Mouse (Mus musculus): ENCODE measurements around the gene Furin.

The Furin gene

DNA sequence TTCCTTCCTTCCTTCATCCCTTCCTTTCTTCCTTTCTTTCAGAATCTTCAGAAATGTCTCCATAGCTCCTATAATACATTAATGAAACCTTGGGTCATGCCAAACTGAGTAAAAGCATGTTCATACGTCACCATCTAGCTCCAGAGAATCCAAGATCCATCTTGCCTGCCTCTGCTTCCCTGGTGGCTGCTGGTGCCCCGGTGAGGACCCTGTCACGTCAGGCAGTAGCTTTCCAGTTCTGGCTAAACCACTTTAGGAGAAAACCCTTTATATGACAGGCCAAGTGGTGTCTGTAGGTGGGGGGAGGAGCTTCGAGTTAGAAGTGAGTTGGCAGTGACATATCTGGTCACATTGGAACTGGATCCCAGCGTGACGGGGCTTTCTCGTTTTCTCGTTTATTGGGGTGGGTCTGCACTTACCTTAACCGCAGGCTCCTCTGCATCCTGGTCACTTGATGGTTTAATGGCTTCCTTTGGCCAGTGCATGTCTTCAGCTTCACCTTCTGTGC is at the start of gene Furin:
Furin (minus strand) TSS at position 249 of the 508 bp plus-strand sequence.
- no peak for DNase-seq (ENCODE audit: low spot score in 2 of 2)

DNA sequence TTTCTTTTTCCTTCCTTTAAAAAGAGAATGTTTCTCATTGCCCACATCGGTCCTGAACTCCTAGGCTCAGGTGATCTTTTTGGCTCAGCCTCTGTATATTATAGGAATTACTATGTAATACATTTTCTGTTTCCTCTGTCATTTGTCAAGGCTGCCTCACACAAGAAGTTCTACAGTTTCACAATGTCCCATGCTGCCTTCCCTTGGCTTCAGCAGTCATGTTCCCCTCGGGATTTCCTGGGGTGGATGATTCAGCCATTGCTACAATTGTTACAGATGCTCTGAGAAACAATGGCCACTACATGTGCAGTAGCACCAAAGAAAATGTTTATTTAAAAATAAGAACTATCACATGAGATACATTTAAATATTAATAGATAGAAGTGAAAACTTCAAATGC is 49.5 kb upstream of the Furin start:
- no peak for DNase-seq (ENCODE audit: low spot score in 2 of 2)

DNA sequence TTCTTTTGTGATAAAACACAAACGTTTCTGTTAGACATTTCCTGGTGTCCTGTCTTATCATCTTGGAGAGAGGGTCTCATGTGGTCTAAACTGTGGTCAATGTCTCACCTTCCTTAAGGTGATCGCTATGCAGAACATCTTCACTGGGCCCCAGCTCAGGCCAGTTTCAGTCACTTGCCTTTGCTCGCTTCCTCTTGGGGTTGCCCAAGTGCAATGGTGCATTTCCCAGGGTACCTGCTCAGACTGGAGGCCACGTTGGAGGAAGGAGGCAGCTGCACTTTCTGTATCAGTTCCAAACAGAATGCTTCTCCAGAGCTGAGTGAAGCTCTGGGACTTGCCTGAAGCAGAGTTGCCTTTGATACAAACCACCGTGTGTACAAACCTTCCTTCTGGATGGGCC is 48.8 kb upstream of the Furin start:
- no peak for DNase-seq (ENCODE audit: low spot score in 2 of 2)

DNA sequence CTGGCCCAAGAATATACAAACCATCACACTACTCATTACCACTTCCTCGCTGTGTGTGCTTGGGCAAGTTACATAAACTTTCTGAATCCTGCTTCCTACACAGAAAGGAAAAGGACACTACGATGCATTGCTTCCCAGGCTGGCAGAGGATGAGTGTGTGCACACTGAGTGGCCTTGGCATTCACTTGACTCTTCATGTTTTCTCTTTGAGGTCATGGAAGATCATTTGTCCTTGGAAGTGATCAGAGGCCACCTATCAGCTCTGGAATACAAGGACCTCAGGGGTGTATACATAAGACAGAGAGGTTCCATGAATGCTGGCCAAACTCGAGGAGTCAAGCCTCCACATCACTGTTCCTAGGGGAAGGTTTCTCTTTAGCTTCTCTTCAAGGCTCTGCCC is 47.9 kb upstream of the Furin start:
- no peak for DNase-seq (ENCODE audit: low spot score in 2 of 2)

DNA sequence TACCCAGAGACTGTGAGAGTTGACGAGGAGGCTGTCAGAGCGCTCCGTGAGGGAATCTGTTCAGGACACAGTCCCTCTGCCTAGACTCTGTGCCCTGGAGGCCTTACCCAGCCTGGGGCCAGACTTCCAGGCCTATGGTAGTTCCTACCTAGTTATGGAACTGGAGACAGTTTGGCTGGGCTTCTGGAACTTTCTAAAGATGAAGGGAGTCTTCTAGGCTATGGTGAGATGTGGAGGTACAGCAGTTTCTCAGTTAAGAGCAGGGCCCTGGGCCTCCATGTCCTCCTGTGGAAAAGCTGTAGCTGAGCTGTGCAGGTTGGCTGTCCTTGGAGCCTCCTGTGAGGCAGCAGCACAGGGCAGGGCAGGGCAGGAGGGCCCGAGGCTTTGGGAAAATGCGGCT is 47.0 kb upstream of the Furin start:
- no peak for DNase-seq (ENCODE audit: low spot score in 2 of 2)

DNA sequence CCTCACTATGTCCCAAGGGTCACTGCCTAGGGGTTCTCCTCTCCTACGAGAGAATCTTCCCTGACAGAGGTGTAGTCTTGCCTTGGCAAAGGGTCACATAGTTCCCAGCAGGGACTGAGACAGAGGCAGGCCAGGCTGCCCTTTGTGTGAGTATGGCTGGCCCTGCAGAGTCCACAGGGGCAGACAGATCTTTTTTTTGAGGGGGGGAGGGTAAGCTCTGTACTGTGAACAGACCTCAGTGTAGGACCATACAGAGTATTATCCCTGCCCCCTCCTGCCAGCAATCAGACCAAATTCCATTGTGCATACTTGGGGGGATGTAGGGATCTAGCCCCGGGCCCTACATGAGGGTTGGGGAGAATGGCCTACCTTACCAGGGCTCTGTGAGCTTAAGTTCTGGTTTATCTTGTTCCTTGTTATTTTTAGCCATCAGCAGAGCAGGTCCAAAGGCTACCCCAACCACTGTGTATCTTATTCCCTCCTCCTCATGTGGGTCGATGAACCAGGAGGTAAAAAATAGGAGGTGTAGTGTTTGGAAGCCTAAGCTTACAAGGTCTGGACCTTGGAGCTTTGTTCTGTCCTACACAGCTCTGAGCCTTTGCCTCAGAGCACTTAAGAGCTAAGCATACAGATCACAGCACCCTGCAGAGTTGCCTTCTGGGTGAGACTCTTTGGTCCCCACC is 46.5 kb upstream of the Furin start:
- no peak for DNase-seq (ENCODE audit: low spot score in 2 of 2)

DNA sequence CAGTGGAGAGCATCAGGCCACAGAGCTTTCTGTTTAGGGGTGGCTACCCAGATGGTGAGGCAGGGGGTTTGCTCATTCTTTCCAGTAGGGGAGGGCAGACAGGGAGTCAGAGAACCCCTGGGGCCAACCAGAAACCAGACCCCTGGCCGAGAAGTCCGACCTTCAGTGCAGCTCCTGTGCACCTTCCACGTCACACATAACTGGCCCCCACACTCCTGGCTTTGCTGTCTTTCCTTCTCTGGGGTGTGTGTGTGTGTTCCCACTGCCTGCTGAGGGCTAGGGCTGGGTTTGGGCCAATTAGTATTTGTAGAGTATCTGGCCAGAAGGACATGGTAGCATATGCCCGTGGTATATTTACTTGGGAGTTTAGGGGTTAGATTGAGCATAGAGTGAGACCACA is 45.1 kb upstream of the Furin start:
- DNase-seq (ENCODE audit: low spot score in 2 of 2): no peak

DNA sequence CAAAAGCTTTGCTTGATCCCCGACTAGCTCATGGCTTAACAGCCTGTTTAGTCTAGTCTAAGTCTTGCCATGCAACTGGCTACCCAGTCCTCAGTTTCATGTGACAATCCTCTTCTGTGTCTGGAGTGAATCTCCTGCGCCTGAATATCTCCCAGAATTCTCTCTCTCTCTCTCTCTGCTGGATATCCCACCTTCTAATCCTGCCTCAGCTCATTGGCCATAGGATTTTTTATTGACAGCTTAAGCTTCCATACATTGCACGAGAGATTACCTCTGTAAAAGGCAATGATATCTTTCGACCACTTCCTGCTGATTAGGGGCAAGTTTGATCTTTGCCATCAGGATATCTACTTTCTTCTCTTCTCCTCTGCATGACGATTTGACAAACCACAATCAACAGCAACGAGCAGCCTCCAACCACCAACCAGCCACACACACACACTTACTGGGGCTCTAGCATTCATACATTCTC is 44.4 kb upstream of the Furin start:
- no peak for DNase-seq (ENCODE audit: low spot score in 2 of 2)

DNA sequence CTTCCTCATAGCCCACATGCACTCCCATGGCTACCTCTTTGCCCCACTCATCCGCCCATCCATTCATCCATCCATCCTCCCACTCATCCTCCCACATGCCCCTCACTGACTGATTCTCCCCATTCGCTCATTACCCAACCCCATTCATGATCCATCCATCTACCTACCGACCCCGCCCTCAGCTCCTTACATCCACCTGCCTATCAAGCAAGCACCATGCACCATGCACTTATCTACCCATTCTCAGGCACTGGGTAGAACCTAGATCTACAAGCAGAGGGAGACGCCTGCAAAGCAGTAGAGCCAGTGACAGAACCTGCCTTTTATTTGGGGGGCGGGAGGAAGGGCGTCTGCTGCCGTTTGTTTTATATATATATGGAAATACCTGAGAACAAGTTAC is 42.1 kb upstream of the Furin start:
- no peak for DNase-seq (ENCODE audit: low spot score in 2 of 2)

DNA sequence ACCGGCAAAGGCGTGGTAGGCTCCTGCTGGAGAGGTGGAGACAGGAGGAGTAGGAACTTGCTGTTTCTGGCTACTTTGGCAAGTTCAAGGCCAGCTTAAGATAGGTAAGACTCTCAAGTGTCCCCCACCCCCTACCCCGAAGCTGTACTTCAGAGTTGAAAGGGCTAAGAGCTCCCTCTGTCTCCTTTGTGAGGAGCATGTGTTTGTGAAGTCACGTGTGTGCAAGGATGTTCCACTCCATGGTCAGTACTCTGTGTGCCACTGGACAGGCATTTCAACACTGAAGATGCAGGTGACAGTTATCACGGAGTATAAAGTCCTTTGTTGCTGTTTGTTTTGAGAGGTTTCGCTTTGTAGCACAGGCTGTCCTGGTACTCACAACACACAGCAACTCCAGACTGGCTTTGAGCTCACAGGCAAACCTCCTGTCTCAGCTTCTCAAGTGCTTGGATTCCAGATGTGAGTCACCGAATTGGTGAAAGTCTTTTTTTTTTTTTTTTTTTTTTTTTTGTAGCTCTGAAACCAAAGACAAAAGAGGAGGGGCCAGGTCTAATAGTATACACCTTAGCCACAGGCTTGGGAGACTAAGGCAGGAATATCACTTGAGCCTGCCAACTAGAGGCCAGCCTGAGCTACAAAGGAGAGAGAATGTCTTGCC is 41.1 kb upstream of the Furin start:
- DNase-seq (ENCODE audit: low spot score in 2 of 2): no peak

DNA sequence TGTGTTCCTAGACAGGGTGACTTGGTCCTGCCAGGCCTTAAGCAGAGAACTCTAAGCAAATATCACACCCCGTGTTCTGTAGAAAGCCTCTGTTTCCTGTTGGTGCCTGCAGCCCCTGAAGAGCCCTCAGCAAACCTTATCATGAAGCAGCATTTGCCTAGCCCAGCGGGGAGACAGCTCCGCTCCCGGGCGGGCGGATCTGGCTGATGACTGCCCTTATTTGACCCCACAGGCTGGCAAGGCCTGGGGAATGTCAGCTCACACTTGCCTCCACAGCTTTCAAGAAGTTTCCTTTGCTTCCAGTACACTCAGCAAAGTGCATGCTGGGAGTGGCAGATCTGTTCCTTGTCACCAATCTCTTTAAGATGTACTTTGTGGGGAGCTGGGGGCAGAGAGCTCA is 40.3 kb upstream of the Furin start:
- DNase-seq (ENCODE audit: low spot score in 2 of 2): no peak

DNA sequence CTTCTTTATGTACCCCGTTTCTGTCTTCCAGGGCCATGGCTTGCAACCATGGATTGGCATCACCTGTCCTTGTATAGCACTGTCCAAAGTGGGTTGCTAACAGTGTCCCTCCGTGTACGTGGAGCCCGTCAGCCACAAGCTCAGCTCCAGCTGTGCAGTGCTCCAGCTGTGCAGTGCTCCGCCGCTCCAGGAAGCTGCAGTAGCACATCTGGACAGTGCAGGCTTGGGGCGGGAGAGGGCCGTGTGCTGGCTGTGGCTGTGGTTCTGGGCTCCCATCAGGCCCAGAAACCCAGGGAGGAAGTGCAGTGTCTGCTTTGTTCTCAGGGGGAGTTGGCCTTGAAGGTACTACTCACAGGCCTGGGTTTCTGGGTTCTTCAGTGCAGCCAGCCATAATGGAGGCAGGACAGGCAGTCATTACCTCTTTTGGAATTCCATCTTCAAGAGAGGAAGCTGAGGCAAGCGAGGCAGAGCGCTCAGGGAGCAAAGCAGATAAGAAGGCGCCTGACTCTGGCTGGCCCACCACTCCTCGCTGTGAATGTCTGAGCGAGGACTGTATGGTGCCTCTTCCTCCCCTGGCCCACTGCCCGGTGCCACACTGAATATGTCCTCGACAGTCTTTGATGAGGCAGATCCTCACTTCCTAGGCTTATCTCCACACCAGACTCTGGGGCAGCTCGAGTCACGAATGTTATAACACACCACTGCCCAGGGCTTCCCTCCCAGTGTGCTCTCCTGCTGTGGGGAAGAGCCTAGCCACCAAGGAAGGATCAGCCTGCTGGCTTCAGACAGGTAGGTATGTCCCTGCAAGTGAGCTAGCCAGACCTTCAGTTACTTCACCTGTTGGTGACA is 39.4 kb upstream of the Furin start:
- DNase-seq (ENCODE audit: low spot score in 2 of 2): no peak

DNA sequence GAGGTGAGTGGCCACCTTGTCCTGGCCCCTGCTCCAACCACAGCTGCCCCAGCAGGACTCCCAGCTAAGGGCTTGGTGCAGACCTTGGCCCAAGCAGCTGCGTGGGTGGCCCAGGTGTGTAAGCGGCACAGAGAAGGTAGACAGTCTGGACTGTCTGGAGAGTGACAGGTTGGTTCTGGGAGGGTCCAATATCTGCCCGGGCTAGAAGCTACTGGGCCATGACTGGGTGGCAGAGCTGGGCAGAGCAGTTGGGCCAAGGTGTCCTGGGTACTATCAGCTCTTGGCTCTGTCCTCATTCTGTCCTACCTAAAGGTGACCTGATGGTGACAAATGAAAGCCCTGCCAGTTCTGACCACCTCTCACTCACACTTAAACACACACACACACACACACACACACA is 37.9 kb upstream of the Furin start:
- DNase-seq (ENCODE audit: low spot score in 2 of 2): no peak

DNA sequence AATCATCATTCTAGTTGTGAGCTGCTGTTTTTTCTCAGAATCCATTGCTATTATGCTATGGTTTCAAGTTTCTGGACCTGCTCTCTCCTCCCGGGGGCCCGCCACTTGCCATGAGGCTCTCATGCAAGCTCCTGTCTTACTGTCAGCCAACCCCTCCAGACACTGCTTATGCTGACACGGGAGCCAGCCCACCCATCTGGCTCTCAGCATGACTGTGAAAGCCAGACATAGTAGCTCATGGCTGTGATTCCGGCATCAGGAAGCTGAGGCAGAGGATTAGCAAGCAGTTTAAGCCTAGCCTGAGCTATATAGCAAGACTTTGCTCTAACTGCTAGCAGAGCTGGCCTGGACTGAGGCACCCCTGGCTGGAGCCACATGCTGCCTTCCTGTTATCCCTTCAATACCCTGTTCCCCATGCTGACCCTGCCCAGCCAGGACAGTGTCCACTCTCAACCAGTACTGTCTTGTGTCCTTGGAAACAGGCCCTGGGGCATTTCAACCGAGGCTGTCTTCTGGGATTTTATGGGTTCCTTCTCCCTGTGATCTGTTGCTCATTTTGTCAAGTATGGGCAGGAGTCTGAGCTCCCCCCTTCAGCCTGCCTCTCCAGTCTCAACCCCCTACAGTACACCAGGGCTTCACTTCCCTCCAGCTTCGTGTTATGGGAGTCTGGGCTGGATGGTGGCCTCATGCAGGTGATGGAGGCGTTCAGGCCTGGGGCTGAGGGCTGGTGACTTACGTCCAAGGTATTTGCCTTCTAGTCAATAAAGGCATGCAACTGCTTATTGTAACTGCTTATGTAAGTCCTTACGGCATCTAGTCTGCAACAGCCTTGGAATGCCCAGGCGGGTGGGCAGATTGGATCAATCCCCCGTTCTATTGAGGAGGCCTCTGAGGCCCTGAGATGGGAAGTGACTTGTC is 37.0 kb upstream of the Furin start:
- no peak for DNase-seq (ENCODE audit: low spot score in 2 of 2)

DNA sequence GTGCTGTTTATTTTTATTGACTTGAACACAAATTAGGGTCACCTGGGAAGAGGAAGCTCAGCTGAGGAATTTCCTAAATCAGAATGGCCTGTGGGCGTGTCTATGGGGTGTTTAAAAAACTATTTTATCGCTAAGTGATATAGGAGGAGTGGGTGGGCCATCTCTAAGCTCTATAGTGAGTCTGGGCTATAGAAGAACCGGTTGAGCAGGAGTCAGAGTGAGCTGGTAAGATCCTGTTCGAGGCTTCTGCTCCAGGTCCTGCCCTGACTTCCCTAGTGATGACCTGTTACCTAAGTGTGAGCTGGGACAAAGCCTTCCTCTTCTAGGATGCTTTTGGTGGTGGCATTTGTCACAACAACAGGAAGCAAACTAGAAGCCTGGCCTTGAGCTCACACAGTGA is 35.4 kb upstream of the Furin start:
- DNase-seq (ENCODE audit: low spot score in 2 of 2): no peak

DNA sequence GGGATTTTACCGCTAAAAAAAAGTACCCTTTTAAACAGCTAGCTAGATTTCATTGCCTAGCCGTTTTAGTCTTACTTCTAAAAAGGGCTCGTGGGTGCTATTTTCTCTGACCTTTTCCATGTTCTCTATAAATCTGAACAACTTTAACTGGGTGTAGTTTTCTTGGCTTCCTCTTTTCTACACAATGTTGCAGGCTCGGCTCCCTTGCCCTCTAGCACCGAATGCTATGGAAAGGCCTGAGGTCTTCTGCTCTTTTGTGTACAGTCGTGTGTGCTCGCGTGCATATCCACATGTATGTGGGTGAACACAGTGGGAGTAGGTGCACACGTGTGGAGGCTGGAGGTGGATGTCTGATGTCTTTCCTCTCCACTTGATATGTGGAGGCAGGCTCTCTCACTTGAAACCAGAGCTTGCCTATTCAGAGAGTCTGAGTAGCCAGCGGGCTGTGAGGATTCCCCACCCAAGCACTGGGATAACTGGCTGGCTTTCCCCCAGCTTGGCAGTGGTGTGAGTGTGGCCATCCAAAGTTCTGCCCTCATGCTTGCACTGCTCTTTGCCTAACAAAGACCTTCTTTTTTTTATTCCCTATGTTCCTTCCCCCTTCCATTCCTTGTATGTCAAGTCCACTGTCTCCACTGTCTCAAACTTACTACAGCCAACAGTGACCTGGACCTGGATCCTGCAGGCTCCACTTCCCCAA is 34.7 kb upstream of the Furin start:
- no peak for DNase-seq (ENCODE audit: low spot score in 2 of 2)

DNA sequence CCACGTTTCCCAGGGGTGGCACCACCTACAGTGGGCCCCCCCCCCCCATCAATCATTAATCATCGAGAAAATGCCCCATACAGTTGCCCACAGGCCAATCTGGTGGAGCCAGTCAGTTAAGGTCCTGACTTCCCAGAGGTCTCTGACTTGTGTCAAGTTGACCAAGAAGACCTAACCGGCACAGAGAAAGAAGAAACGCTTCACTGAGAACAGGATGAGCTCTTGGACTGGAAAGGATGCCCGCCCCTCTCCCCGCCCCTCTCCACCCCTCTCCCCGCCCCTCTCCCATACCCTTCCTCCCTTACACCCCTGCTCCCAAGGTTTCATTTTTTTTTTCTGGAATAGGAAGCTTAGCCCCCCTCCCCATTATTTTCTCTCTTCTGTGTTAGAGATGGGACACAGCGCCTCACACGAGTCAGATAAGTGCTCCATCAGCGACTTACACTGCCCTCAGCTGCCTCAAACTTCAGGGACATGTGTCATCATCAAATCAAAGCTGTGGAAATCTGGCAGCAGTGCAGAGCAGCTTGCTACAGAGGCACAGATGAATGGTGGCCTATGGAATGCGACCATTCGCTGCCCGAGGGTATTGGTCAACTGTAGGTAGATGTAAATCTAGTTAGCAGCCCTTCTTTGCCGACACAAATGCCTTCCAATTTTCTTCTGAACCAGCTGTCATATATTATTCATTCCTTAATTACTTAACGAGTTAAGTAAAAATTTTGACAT is 34.0 kb upstream of the Furin start:
- DNase-seq (ENCODE audit: low spot score in 2 of 2): no peak

DNA sequence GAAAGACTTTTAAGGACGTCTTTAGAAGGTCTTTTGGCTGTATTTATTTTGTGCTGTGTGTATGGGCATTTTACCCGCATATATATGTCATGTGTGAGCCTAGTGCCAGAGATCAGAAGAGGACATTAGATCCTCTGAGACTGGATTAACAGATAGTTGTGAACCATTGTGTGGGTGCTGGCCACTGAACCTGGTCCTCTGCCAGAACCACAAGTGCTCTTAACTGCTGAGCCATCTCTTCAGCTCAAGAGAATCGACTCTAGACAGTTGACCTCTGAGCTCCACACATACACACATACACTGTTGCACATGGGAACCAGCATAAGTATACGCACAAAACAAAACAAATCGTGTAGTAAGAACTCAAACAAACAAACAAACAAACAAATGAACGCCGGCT is 31.3 kb upstream of the Furin start:
- no peak for DNase-seq (ENCODE audit: low spot score in 2 of 2)

DNA sequence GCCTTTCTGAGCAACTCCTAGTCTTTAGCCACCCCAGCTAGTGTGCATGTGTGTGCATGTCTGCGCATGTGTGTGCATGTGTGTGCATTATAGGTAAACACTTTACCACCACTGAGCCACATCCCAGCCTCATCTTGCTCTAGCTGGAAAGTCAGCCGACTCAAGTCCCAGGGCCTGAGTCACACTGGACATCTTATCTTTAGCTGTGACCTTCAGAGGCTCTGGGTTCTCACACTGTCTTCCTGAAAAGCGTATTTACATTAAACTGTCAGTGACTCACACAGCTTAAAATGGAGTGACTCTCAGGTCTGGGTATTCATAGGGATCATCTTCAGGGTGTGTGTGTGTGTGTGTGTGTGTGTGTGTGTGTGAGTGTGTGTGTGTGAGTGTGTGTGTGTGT is 30.4 kb upstream of the Furin start:
- no peak for DNase-seq (ENCODE audit: low spot score in 2 of 2)

DNA sequence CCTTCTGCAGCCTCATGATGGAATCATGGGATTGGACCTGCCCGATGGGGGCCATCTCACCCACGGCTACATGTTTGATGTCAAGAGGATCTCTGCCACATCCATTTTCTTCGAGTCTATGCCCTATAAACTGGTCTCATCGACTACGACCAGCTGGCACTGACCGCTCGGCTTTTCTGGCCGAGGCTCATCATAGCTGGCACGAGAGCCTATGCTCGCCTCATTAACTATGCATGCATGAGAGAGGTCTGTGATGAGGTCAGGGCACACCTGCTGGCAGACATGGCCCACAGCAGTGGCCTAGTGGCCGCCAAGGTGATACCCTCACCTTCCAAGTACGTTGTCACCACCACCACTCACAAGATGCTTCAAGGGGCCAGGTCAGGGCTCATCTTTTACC is 24.4 kb upstream of the Furin start:
- no peak for DNase-seq (ENCODE audit: low spot score in 2 of 2)
